Mouse (Mus musculus): Measurements from ENCODE around the gene Foxo3. TPM values are rescaled to one million over a fixed set of nuclear protein-coding genes. Genes with fewer than 3 reads are reported as not detected.

The Foxo3 gene
- 10 to 100 TPM; 28.8 to 32.6 TPM for total RNA-seq (2021)

GRCm38 (mm10) chr10:42276507-42277345 lies at the start of gene Foxo3:
TSS of gene Foxo3 (minus strand) at chr10:42276755.
- peak; percentile 92 for DNase-seq
- intact Hi-C loops (cut with DNase I) = loop anchor here (5.0 to 10.0 kb wide), 2 partner anchors 262 to 444 kb away; partner anchors contain the start of gene Armc2

DNA sequence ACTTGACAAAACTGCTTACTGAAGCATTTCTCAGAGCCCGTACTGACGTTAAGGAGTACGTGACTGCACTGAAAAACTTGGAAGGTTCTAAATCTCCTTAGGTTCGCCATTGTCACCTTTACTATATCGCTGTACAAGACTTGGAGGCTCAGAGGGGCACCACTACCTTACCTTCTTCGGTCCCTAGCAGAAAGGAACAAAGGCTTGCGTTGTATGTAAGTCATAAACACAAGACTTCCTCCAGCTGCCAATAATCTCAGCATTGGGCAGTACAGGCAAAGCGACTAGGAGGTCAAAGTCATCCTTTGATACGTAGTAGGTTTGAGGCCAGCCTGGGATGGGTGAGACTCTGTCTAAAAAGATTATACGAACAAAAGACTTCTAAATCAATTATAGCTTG lies 48.8 kb upstream of the Foxo3 start:
- intact Hi-C loops (cut with DNase I) = no loop called here

DNA sequence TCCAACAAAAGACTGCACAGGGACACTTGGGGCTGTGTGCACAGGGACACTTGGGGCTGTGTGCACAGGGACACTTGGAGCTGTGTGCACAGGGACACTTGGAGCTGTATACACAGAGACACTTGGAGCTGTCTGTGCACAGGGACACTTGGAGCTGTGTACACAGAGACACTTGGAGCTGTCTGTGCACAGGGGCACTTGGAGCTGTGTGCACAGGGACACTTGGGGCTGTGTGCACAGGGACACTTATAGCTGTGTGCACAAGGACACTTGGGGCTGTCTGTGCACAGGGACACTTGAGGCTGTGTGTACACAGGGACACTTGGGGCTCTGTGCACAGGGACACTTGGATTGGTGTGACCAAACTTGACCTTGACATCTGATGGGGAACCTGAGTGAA lies 47.4 kb upstream of the Foxo3 start:
- no peak for DNase-seq
- intact Hi-C loops (cut with DNase I) = loop anchor here (5.0 kb wide), 1 partner anchor 308 kb away; no protein-coding TSS in a partner anchor

More for the DNA sequence above, 48.8 kb upstream of the Foxo3 start:
- DNase-seq = no peak

DNA sequence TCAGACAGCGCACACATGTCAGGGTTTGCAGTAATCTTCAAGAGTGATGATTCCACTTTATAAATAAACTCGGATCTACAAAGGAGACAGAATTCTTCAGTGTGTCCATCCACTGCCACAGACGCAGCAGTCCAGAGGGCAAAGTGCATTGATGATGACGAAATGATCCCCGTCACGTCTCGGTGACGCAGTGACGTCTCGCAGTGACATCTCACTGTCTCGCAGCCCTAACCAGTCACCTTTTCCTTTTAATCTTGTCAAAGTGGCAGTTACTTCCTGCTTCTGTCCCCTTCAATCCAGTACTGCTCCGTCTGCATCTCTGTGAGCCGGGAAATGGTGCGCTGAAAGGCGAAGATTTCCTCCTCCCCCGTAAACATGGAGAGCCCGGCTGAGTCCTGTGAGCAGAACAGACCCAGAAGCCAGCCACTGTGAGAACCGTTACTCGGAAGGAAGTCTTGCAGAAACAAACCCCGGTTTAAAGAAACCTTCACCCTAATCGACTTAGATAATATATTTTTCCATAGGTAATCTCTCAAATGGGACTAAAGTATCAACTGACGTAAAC lies 36.7 kb upstream of the Foxo3 start:
- no peak for DNase-seq
- intact Hi-C loops (cut with DNase I) = no loop called here

- intact Hi-C loops (cut with DNase I) = no loop called here
- no peak for DNase-seq
These were observed 36.0 kb upstream of the Foxo3 start for GRCm38 (mm10) chr10:42312557-42312956.

DNA sequence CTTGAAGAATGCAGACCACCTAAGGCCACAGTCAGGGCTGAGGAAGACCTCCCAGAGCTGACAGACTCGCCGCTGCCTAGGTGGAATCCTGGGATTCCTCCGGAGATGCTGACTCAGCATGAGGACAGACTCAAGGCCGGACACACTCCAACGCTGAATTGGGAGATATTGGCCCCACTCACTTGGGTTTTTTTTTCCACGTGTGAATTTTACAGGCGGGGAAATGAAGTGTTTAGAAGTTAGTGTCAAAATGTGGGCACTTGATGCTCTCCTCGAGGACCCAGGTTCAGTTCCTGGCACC lies 32.1 kb upstream of the Foxo3 start:
- intact Hi-C loops (cut with DNase I) = loop anchor here (2.0 to 10.0 kb wide), 3 partner anchors 328 to 636 kb away; no protein-coding TSS in a partner anchor
- no peak for DNase-seq

DNA sequence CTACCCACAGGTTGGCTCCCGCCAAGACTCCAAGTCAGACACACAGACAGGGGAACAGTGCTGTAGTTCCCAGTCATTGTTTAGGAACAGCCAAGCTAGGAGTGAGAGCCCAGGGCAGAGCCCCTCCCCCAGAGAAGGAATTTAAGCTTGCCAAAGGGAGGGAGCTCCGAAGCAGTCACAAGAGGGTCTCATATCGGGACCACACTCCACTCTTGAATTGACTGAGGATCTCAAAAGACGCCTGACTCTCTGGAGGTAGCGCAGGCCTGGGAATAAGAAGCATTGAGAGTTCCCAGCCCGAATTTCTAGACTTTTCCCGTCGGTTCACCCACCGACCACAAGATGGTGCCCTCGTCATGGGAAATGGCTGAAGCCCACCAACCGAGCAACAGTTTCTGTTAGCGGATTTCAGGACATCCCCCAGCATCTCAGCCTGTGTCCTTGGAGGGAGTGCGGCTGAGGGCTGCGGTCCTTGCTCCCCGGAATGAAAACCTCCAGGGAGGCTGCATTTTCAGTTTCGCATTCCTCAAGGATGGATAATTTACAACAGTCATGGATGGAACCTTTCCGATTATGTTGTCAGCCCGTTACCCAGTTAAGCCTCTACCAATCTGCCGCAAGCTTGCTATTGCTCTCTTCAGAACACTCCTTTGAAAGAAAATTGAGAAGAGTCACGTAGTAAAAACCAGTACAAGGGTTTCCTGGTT lies 31.6 kb upstream of the Foxo3 start:
- intact Hi-C loops (cut with DNase I) = loop anchor here (2.0 to 10.0 kb wide), 3 partner anchors 329 to 637 kb away; no protein-coding TSS in a partner anchor
- peak; percentile 78 for DNase-seq

DNA sequence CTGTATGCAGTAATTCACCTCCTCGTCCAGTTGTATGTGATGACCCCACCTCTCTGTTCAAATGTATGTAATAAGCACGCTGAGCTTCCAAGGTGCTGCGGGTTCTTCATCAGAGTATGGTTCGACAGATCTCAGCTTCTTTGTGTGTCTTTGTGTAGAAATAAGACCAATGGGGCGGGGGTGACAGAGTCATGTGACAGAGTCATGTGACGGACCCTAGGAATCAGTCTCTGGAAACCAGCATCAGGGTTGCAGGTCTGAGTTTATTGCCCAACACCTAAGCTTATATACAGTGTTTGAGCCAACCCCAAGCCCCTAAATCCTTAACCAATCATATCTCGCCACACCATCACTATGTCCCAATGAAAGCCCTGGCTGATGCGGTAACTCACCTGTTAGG lies 29.9 kb upstream of the Foxo3 start:
- intact Hi-C loops (cut with DNase I) = loop anchor here (5.0 to 10.0 kb wide), 2 partner anchors 431 to 638 kb away; no protein-coding TSS in a partner anchor
- DNase-seq = no peak

GRCm38 (mm10) chr10:42300805-42301204 lies 24.2 kb upstream of the Foxo3 start:
- intact Hi-C loops (cut with DNase I) = loop anchor here (10.0 kb wide), 1 partner anchor 644 kb away; no protein-coding TSS in a partner anchor

GRCm38 (mm10) chr10:42299967-42300366 lies 23.4 kb upstream of the Foxo3 start:
- DNase-seq = no peak
- intact Hi-C loops (cut with DNase I) = loop anchor here (10.0 kb wide), 3 partner anchors 605 to 785 kb away; partner anchors contain the start of gene Cd164

More at GRCm38 (mm10) chr10:42300805-42301204, 24.2 kb upstream of the Foxo3 start:
- no peak for DNase-seq

GRCm38 (mm10) chr10:42299426-42299825 lies 22.9 kb upstream of the Foxo3 start:
- intact Hi-C loops (cut with DNase I) = loop anchor here (10.0 kb wide), 2 partner anchors 605 to 785 kb away; partner anchors contain the start of gene Cd164
- DNase-seq = no peak

DNA sequence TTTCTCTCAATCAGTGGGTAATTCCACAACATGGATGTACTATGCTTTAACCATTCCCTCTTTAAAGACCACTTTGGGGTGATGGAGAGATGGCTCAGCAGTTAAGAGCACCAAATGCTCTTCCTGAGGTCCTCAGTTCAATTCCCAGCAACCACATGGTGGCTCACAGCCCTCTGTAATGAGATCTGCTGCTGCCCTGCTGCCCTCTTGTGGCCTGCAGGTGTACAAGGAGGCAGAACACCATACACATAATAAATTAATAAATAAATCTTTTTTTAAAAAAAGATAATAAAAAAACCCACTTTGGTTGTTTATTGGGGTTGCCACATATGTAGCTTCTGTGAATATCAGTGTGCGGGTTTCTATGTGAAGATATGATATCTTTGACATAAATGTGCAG lies 21.4 kb upstream of the Foxo3 start:
- DNase-seq = no peak
- intact Hi-C loops (cut with DNase I) = loop anchor here (10.0 kb wide), 2 partner anchors 603 to 783 kb away; partner anchors contain the start of gene Cd164

GRCm38 (mm10) chr10:42297109-42297508 lies 20.6 kb upstream of the Foxo3 start:
- DNase-seq = no peak
- intact Hi-C loops (cut with DNase I) = loop anchor here (10.0 kb wide), 2 partner anchors 602 to 782 kb away; partner anchors contain the start of gene Cd164

- intact Hi-C loops (cut with DNase I) = loop anchor here (10.0 kb wide), 2 partner anchors 602 to 782 kb away; partner anchors contain the start of gene Cd164
- no peak for DNase-seq
These were observed 20.0 kb upstream of the Foxo3 start for GRCm38 (mm10) chr10:42296559-42296958.

- DNase-seq = no peak
- intact Hi-C loops (cut with DNase I) = loop anchor here (10.0 kb wide), 2 partner anchors 600 to 780 kb away; partner anchors contain the start of gene Cd164
These were observed 18.5 kb upstream of the Foxo3 start for GRCm38 (mm10) chr10:42295028-42295427.

- DNase-seq = no peak
These were observed 17.8 kb upstream of the Foxo3 start for GRCm38 (mm10) chr10:42294392-42294791.

GRCm38 (mm10) chr10:42293877-42294276 lies 17.3 kb upstream of the Foxo3 start:
- intact Hi-C loops (cut with DNase I) = loop anchor here (5.0 to 10.0 kb wide), 4 partner anchors 312 to 779 kb away; partner anchors contain the start of gene Cd164

More at GRCm38 (mm10) chr10:42294392-42294791, 17.8 kb upstream of the Foxo3 start:
- intact Hi-C loops (cut with DNase I) = loop anchor here (5.0 to 10.0 kb wide), 4 partner anchors 312 to 780 kb away; partner anchors contain the start of gene Cd164

GRCm38 (mm10) chr10:42291360-42291759 lies 14.8 kb upstream of the Foxo3 start:
- intact Hi-C loops (cut with DNase I) = loop anchor here (5.0 to 10.0 kb wide), 4 partner anchors 309 to 777 kb away; partner anchors contain the start of gene Cd164
- DNase-seq = peak; percentile 63

More at GRCm38 (mm10) chr10:42293877-42294276, 17.3 kb upstream of the Foxo3 start:
- DNase-seq = no peak

DNA sequence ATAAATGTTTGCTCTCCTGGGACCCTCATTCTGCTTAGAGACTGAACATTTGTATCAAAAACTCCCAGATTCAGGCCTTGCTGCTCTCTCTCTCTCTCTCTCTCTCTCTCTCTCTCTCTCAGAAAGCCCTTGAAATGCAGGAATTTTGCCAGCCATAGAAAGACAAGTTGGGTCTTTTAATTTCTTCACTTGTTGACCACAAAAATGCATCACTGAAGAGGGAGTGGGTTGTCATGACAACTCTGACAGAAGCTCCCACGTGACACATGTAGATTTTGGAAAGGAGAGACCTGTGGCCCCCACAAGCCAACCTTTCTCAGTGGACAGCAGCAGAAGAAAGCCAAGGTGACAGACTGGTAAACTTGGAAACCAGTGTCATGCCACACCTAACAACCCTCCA lies 11.1 kb upstream of the Foxo3 start:
- DNase-seq = no peak
- intact Hi-C loops (cut with DNase I) = no loop called here

DNA sequence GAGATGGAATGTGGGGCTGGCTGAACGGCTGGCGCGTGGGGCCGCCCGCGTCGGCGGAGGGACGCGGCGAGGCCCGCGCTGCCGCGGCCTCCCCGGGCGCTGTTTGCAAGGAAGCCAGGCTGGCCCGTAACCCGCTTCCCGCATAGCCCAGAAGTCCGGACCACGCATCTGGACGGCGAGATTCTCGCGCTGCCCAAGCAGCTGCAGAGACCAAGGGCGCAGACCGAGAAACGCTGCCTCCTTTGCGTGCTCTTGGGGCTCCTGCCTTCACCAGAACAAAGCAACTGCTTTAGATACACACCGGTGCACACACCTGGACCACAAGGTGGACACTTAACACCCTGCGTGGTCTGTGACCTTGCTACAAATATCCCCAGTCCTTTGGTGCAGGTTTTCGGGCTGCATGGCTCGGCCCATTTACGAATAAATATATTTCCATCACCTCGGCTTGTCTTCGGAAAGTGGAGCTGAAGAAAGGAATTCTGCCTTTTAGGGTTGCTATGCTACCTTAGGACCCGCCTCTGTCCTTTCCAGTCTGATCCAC lies 1.8 kb upstream of the Foxo3 start:
- DNase-seq = no peak
- intact Hi-C loops (cut with DNase I) = loop anchor here (5.0 to 10.0 kb wide), 2 partner anchors 264 to 446 kb away; partner anchors contain the start of gene Armc2

All from left cerebral cortex, postnatal 4 days (tissue).